Mouse (Mus musculus) neutrophil, adult 83 days (primary cell): ENCODE measurements around the gene Lbhd1. TPM values are rescaled to one million over a fixed set of nuclear protein-coding genes. Genes with fewer than 3 reads are reported as not detected.

Experiments
- total RNA-seq, 2 experiments: library from RNA; stranded (reverse); gene quantifications; one replicate each; pipeline ENCODE4 v1.2.4; 2023

The Lbhd1 gene
- total RNA-seq: 10 to 100 TPM in 1 of 2 experiments, 1 to 10 TPM in 1; 5.4 to 17.3 TPM

DNA sequence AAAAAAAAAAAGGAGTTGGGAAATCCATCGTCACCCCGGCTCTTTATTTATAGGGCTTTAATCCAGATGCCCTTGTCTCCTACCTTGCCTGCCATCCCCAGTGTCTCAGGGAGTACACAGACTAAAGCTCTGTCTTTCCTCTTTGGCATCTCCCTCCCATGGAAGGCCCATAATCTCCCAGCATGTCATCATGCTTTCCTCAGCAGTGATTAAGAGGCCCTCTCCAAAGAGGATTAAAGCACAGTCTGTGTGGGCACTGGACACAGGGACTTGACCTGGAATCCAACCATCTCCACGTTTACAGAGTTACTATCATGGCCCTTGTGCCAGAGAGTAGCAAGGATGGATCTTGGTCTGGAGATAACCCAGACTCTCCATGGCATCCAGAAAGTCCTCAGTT lies at the start of gene Lbhd1, which contains the start of gene Gm49403:
TSS of gene Lbhd1 (plus strand) at position 117 of the 400 bp plus-strand sequence.
TSS of gene Gm49403 (plus strand) at position 315 of the 400 bp plus-strand sequence.

GRCm38 (mm10) chr19:8837251-8837791 lies 46.2 kb upstream of the Lbhd1 start, which contains the start of gene Bscl2:
Gene Bscl2 (plus strand): TSS chr19:8837467.

DNA sequence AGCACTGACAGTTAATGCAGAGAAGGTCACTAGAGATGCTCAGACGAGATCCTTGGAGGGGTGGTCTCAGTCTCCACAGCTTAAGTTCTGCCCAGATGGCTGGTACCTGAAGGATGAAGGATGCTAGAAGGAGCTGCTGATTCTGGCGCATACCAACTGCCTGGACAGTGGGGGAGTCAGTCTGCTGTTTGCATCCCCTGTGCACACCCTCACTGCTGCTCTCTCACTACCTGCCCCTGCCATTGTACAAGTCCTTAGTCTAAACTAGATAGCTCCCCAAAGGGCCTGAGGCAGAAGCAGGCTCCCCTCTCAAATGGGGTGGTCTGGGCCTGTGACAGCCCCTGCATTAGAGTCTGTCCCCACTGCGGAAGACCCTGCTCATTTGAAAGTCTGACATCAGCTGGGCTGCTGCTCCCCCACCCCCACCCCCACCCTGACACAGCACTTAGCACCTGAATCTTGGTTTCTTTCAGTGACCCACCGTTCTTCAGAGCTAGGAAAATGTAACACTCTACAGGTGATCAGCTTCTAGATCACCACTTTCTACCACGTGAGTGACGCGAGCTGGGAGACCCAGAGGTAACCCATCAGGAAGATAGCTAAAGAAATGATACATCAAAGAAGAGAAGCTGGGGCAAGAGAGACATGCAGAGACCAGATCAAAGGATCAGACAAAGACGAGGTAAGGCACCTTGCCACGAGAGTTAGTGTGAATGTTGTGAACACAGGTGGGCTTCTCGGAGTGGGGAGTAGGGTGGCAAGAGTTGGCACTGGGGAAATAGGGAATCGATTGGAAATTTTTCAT lies 44.2 kb upstream of the Lbhd1 start, which contains the start of gene Gng3:
TSS of gene Gng3 (minus strand) at position 92 of the 805 bp plus-strand sequence.

GRCm38 (mm10) chr19:8850402-8850901 lies 33.1 kb upstream of the Lbhd1 start, which contains the start of gene Lrrn4cl:
Gene Lrrn4cl (plus strand): TSS chr19:8850768.

GRCm38 (mm10) chr19:8871267-8872186 lies 12.0 kb upstream of the Lbhd1 start, which contains the start of gene Ubxn1:
Gene Ubxn1 (plus strand): TSS chr19:8871496.

GRCm38 (mm10) chr19:8880311-8881033 lies 3.1 kb upstream of the Lbhd1 start, which contains the start of gene Uqcc3:
Gene Uqcc3 (minus strand): TSS chr19:8880923.

DNA sequence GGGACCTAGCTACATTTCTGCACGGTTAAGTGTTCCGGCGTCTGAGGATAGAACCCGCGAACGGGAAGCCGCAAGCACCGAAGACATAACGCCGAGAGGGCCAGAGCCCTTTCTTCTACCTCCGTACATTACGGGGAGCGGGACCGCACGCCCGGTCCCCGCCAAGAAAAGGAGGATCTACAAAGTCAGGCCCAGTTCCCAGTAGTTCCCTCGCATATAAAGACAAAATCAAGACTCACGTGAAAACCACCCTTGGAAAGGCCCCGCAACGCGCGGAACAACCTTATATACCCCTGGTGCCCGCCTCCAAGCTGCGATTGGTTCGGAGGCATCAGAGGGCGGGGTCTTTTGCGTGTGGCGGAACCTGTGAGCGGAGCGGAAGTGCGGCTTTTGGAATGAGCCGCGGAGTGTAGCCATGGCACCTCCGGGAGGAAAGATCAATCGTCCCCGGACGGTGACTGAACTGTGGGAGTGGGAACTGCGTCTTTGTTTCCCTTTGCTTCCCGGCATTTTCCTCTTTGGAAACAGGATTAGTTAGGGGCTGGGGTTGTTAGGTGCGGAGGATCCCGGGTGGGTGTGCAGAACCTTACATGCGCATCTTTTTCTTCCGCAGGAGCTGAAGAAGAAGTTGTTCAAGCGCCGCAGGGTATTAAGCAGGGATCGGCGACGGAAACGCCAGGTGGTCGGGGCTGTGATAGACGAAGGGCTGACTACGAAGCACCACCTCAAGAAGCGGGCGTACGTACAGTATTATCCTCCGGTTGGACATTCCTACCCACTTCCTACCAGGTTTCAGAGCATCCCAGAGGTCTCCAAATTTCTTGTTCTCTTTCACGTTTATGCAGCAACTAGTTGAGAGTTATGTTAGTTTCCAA lies 5.2 kb downstream of the Lbhd1 start, which contains the start of the genes 1810009A15Rik and Gm49416:
TSS of gene 1810009A15Rik (plus strand) at position 343 of the 875 bp plus-strand sequence.
TSS of gene Gm49416 (plus strand) at position 416 of the 875 bp plus-strand sequence.

DNA sequence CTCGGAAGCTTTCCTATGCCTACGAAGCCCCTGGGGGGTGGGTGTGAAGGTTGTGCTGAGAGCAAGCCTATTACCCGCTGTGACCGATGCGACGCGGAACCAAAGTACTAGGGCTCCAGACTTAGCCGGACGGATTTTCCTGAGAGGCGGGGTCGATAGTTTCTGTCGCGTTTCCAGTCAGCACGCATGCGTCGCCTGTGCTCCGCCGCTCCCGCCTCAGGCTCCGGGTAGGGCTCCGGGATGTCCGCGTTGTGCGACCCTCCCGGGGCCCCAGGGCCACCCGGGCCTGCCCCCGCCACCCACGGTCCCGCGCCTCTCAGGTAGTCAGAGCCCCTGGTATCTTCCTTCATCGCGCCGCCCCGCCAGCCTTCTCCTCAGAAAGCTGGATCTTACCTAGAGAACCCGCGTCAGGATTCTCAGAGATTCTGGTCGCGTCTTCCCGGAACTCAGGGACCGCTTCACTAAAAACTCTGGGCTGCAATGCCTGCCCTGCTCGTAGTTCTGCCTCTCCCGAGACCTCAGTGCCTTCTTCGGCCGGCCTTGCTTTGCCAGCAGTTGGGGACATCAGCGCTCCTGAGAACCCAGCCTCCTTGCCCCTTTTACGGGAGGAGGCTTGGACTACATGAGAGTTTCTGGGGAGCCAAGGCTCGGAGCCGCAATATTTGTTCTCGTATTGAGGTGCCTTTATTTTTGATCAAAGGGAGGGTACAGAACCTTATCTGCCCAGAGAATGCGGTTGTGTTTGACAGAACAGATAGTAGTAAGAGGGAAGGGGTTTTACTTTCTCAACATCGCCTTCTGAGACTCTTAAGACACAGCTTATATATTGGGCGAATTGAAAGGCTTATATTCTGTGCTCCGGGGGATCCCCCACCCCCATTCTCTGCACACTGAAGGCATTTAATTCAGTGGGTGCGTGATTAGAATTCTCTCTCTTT lies 9.6 kb downstream of the Lbhd1 start, which contains the start of gene Ints5:
TSS of gene Ints5 (plus strand) at position 177 of the 938 bp plus-strand sequence.

GRCm38 (mm10) chr19:8897865-8898495 lies 14.4 kb downstream of the Lbhd1 start, which contains the start of gene Ganab:
Gene Ganab (plus strand): TSS chr19:8898071.

GRCm38 (mm10) chr19:8920073-8920736 lies 36.7 kb downstream of the Lbhd1 start, which contains the start of gene B3gat3:
Gene B3gat3 (plus strand): TSS chr19:8920374.

DNA sequence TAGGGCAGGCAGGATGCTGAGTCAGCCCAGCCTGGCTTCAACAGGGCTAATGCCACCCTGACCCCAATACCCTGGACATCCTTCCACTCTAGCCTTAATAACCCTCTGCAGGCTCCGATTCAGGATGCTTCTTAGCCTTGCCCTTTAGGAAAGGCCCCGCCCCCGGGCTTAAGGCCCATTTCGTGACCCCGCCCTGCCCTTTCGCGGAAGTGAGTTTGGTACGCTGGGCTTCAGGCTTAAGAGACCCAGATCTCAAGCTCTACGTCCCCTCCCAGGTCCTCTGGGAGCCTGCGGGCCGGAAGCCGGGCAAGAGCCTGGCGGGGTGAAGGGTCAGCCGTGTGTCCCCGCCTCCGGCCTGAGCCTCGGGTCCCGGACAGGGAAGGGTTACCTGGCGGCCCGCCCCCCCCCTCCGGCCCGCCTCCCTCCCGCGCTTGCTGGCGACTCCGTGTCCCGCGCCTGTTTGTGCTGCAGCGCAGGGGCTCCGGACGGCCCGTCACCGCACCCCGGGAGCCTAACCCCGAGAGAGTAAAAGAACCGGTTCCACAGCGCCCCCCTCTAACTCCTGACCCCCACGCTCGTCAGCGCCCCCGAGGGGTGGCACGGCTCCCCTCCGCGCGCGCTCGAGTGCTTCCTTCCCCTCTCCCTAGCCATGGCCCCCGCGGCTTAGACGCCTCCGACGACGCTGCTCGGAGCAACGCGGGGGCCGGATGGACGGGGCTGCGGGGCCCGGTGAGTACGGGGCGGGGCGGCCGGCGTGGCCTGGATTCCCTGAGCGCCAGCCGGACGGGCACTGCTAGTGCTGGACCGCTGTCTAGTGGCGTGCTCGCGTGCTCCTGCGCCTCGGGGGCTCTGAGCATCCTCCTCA lies 45.9 kb downstream of the Lbhd1 start, which contains the start of the genes Rom1 and Eml3:
TSS of gene Rom1 (minus strand) at position 133 of the 865 bp plus-strand sequence.
TSS of gene Eml3 (plus strand) at position 329 of the 865 bp plus-strand sequence.

DNA sequence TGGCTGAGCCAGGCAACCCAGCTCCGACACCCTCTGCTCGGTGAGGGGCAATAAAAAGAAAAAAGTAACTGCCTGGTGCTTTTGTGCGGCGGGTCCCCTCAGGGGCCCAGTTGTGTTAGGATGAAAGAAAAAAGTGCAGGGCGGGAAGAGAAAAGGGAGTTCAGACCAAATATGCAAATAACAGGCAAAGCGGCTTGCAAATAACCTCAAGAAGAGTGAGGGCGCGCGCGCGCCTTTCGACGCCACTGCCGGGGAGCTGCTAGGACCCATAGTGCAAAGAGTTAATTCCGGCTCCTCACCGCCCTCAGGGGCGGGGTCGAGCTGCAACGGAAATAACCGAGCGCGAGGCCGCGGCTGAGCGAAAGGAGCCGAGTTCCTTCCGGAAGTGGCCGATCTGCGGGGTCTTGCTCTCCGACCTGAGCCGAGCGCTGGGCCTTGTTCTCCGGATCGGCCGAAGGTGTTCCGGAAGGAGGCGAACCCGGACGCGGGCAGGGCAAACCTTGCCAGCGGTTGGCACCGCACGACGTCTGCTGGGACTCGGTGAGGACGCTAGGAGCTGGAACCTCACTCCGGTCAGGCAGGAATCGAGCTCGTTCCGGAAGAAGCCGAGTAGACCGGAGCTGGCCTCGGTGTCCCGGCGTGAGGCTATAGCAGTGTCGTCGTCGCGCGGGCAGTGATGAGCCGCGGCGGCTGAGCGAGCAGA lies 58.1 kb downstream of the Lbhd1 start, which contains the start of gene Mta2:
TSS of gene Mta2 (plus strand) at position 361 of the 703 bp plus-strand sequence.

